Mouse (Mus musculus) hindbrain, embryonic 14.5 days (tissue): Measurements from ENCODE around the gene Afap1l2. TPM values are rescaled to one million over a fixed set of nuclear protein-coding genes. Genes with fewer than 3 reads are reported as not detected.

Experiments used
- ATAC-seq: fragments of 200-750 bp; cut with Nextera tagmentation; 2 replicates; pipeline ENCODE4 v1.8.0; 2017; ENCODE audit warnings: moderate number of reproducible peaks, mild to moderate bottlenecking, moderate TSS enrichment, moderate library complexity; ENCODE audit not compliant: low FRiP score
- DNase-seq: peaks from one replicate; pipeline ENCODE4 v3.0.0-alpha.2; 2015; ENCODE audit warnings: low spot score
- H3K27ac ChIP-seq: fragments of 300-500 bp; sonication (generic); 2 replicates; pipeline ENCODE4 v1.5.1; 2014; ENCODE audit warnings: mild to moderate bottlenecking, moderate library complexity
- H3K27me3 ChIP-seq: fragments of 300-500 bp; sonication (generic); 2 replicates; pipeline ENCODE4 v1.6.1; 2014; ENCODE audit warnings: mild to moderate bottlenecking, low read length, mixed read lengths; ENCODE audit not compliant: control insufficient read depth, insufficient read depth
- H3K36me3 ChIP-seq: fragments of 300-500 bp; sonication (generic); replicated peaks from 2 replicates; pipeline ENCODE4 v1.6.1; 2014; ENCODE audit not compliant: control insufficient read depth, insufficient read depth
- H3K4me1 ChIP-seq: fragments of 300-500 bp; sonication (generic); replicated peaks from 2 replicates; pipeline ENCODE4 v1.6.1; 2014; ENCODE audit warnings: antibody characterized with exemption, low read length, mixed read lengths; ENCODE audit not compliant: control insufficient read depth, insufficient read depth
- H3K4me2 ChIP-seq: fragments of 300-500 bp; sonication (generic); replicated peaks from 2 replicates; pipeline ENCODE4 v1.6.1; 2014; ENCODE audit warnings: mild to moderate bottlenecking, moderate library complexity
- H3K4me3 ChIP-seq: fragments of 300-500 bp; sonication (generic); replicated peaks from 2 replicates; pipeline ENCODE4 v1.5.1; 2014; ENCODE audit warnings: mild to moderate bottlenecking, low read length
- H3K9ac ChIP-seq: fragments of 300-500 bp; sonication (generic); 2 replicates; pipeline ENCODE4 v1.6.1; 2014
- H3K9me3 ChIP-seq: fragments of 300-500 bp; sonication (generic); 2 replicates; pipeline ENCODE4 v1.6.1; 2016; ENCODE audit warnings: low read length; ENCODE audit not compliant: control insufficient read depth
- WGBS: fragments of 180-500 bp; shearing (Covaris S2); extraction: QIAGEN DNeasy Blood & Tissue Kit; methylation state at CpG from one replicate; pipeline ENCODE4 v1.1.7; 2014; 5-methylcytosine and 5-hydroxymethylcytosine counted together
- polyA plus RNA-seq: library from polyadenylated mRNA; unstranded; fragments of >200 nt; fragmentation: Nextera tagmentation; extraction: Ambion mirVana; gene quantifications from 2 replicates; pipeline ENCODE4 v1.2.1, GENCODE M21; 2014

The Afap1l2 gene
- polyA plus RNA-seq: 13.7 and 16.2 TPM in 2 replicates

GRCm38 (mm10) chr19:57007781-57008710 is at the start of gene Afap1l2:
TSS of gene Afap1l2 (minus strand) at chr19:57008228.
- Histone ChIP-seq H3K27ac (no peak within 1 kb of the TSS; the same call in 1 of the 2 replicates), H3K36me3 (no peaks in the 10 kb centered on the region), H3K4me3 (peak within 1 kb of the TSS; percentile 41), H3K4me1 (peaks cover 7% of the 10 kb centered on the region), H3K27me3 (peaks cover 30% of the 10 kb centered on the region), H3K9me3 (no peaks in the 10 kb centered on the region), H3K4me2 (peak within 1 kb of the TSS; percentile 89), H3K9ac (peak within 1 kb of the TSS; percentile 52)
- 1% methylated on average over 67 of the region's 68 CpGs for WGBS
- ATAC-seq: peak; percentile 55
- no peak for DNase-seq

DNA sequence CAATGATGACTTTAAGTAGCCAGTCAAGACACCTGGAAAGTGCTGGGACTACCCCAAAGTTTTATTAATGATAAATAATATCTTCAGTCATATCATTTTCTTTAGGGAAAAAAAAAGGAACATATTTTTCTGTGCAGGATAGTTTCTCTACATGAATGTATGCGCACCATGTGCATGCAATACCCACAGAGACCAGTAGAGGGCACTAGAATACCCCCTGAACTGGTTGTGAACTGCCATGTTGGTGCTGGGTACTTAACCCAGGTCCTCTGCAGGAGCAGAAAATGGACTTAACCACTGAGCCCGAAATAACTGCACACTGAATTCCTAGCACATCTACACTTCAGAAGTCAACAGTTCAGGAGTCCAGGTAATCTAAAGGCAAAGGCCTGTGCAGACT is 49.5 kb upstream of the Afap1l2 start:
- H3K36me3 ChIP-seq: peaks cover 20% of the 10 kb centered on the region
- H3K27me3 ChIP-seq: no peaks in the 10 kb centered on the region
- no peak for ATAC-seq
- no peak for DNase-seq
- H3K9me3 ChIP-seq: peaks cover 4% of the 10 kb centered on the region
- H3K4me3 ChIP-seq: no peak overlapping the region
- no peak overlapping the region for H3K27ac ChIP-seq
- H3K4me2 ChIP-seq: no peak overlapping the region
- no peaks in the 10 kb centered on the region for H3K4me1 ChIP-seq
- H3K9ac ChIP-seq: no peak overlapping the region
- WGBS: 97% methylated on average over 2 of the region's 2 CpGs

GRCm38 (mm10) chr19:57055215-57056120 is 47.4 kb upstream of the Afap1l2 start:
- no peak overlapping the region for H3K9ac ChIP-seq
- 92% methylated on average over 16 of the region's 16 CpGs for WGBS
- no peak overlapping the region for H3K4me2 ChIP-seq
- H3K4me1 ChIP-seq: no peaks in the 10 kb centered on the region
- no peak for DNase-seq
- H3K27me3 ChIP-seq: no peaks in the 10 kb centered on the region
- H3K27ac ChIP-seq: no peak overlapping the region
- no peak overlapping the region for H3K4me3 ChIP-seq
- peaks cover 4% of the 10 kb centered on the region for H3K9me3 ChIP-seq
- peaks cover 20% of the 10 kb centered on the region for H3K36me3 ChIP-seq
- no peak for ATAC-seq

- H3K36me3 ChIP-seq: peaks cover 5% of the 10 kb centered on the region
- H3K27ac ChIP-seq: no peak overlapping the region
- H3K4me2 ChIP-seq: no peak overlapping the region
- DNase-seq (no peak), ATAC-seq (no peak)
- WGBS: 78% methylated on average over 8 of the region's 8 CpGs
- no peaks in the 10 kb centered on the region for H3K4me1 ChIP-seq
- H3K9ac ChIP-seq: no peak overlapping the region
- H3K27me3 ChIP-seq: no peaks in the 10 kb centered on the region
- peaks cover 4% of the 10 kb centered on the region for H3K9me3 ChIP-seq
- H3K4me3 ChIP-seq: no peak overlapping the region
These were observed 44.9 kb upstream of the Afap1l2 start for GRCm38 (mm10) chr19:57052959-57053358.

GRCm38 (mm10) chr19:57052016-57052415 is 44.0 kb upstream of the Afap1l2 start:
- Histone ChIP-seq H3K9me3 (no peaks in the 10 kb centered on the region), H3K36me3 (no peaks in the 10 kb centered on the region), H3K27ac (no peak overlapping the region), H3K4me3 (no peak overlapping the region), H3K4me2 (no peak overlapping the region), H3K4me1 (no peaks in the 10 kb centered on the region), H3K27me3 (no peaks in the 10 kb centered on the region), H3K9ac (no peak overlapping the region)
- WGBS: 96% methylated on average over 7 of the region's 7 CpGs
- ATAC-seq (no peak), DNase-seq (no peak)

- no peak overlapping the region for H3K4me3 ChIP-seq
- H3K4me2 ChIP-seq: 0 out of 2 replicates have a peak overlapping the region, but pooled peaks have one; percentile 22
- H3K9me3 ChIP-seq: no peaks in the 10 kb centered on the region
- no peaks in the 10 kb centered on the region for H3K4me1 ChIP-seq
- no peak overlapping the region for H3K9ac ChIP-seq
- no peaks in the 10 kb centered on the region for H3K27me3 ChIP-seq
- 25% methylated on average over 16 of the region's 16 CpGs for WGBS
- peak; percentile 60 for DNase-seq
- H3K36me3 ChIP-seq: no peaks in the 10 kb centered on the region
- H3K27ac ChIP-seq: peak overlapping the region; percentile 47; the same call in 1 of the 2 replicates
- no peak for ATAC-seq
These were observed 41.6 kb upstream of the Afap1l2 start for GRCm38 (mm10) chr19:57049592-57050090.

DNA sequence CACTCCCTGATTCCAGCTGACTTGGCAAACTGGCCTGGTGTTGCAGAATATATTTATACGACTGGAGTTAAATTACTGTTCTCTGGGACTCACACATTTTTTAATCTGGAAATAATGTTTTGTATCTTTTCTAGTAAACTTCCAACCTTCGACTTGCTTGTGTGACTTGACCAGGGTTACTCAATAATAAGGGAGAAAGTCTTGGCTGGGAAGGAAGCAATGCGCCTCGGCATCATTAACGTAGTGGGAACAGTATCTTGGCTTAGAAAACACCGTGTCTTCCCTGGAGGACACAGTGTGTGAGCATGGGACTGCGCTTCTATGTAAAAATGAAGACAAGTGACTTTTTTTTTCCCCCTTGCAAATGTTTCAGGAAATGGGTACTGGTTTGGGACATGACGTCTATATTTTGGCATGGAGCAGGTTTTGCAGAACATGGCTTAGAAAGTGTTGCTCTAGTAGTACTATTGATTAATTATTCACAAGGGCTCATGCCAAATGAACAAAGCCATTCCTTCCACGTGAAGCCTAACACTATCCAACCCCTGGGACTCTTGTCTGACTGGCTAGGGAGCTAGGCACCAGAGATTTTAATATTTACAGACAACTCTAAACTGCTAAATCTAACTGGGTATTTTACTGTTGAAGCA is 39.8 kb upstream of the Afap1l2 start:
- no peaks in the 10 kb centered on the region; the same call in 1 of the 2 replicates for H3K36me3 ChIP-seq
- H3K4me1 ChIP-seq: no peaks in the 10 kb centered on the region
- H3K27me3 ChIP-seq: no peaks in the 10 kb centered on the region
- no peak overlapping the region for H3K4me2 ChIP-seq
- H3K9me3 ChIP-seq: no peaks in the 10 kb centered on the region
- H3K27ac ChIP-seq: no peak overlapping the region
- 73% methylated on average over 9 of the region's 9 CpGs for whole genome bisulfite sequencing
- DNase-seq: no peak
- H3K4me3 ChIP-seq: no peak overlapping the region
- ATAC-seq: no peak
- no peak overlapping the region for H3K9ac ChIP-seq

GRCm38 (mm10) chr19:57039258-57039657 is 31.2 kb upstream of the Afap1l2 start:
- DNase-seq (peak; percentile 43), ATAC-seq (no peak)
- H3K9ac ChIP-seq: no peak overlapping the region
- H3K4me2 ChIP-seq: no peak overlapping the region
- no peak overlapping the region for H3K27ac ChIP-seq
- H3K36me3 ChIP-seq: peaks cover 20% of the 10 kb centered on the region
- no peaks in the 10 kb centered on the region for H3K9me3 ChIP-seq
- no peaks in the 10 kb centered on the region for H3K27me3 ChIP-seq
- no peaks in the 10 kb centered on the region for H3K4me1 ChIP-seq
- H3K4me3 ChIP-seq: no peak overlapping the region
- WGBS: 70% methylated on average over 6 of the region's 6 CpGs
